Mouse (Mus musculus): ENCODE data around the gene Slc16a6. TPM values are rescaled to one million over a fixed set of nuclear protein-coding genes. Genes with fewer than 3 reads are reported as not detected.

The Slc16a6 gene
- total RNA-seq, 2 experiments from 2014 or later, result 7.3 to 7.7 TPM

- DNase-seq, result no peak
- intact Hi-C loops (cut with DNase I), result no loop called here
Measured at GRCm38 (mm10) chr11:109487991-109488684, 14.7 kb upstream of the Slc16a6 start.

- intact Hi-C loops (cut with DNase I), result no loop called here
- DNase-seq, result no peak
Measured at GRCm38 (mm10) chr11:109487111-109487510, 13.7 kb upstream of the Slc16a6 start.

GRCm38 (mm10) chr11:109485398-109486045 lies 12.1 kb upstream of the Slc16a6 start:
- DNase-seq, result no peak
- intact Hi-C loops (cut with DNase I), result no loop called here

GRCm38 (mm10) chr11:109480440-109480839 lies 7.0 kb upstream of the Slc16a6 start:
- intact Hi-C loops (cut with DNase I), result no loop called here
- DNase-seq, result no peak

- no peak for DNase-seq
- intact Hi-C loops (cut with DNase I), result no loop called here
Measured at GRCm38 (mm10) chr11:109479575-109480285, 6.3 kb upstream of the Slc16a6 start.

GRCm38 (mm10) chr11:109477606-109478380 lies 4.4 kb upstream of the Slc16a6 start:
- intact Hi-C loops (cut with DNase I), result no loop called here
- no peak for DNase-seq

GRCm38 (mm10) chr11:109476653-109477052 lies 3.3 kb upstream of the Slc16a6 start:
- intact Hi-C loops (cut with DNase I), result no loop called here
- DNase-seq, result no peak

- intact Hi-C loops (cut with DNase I), result no loop called here
- DNase-seq, result no peak
Measured at GRCm38 (mm10) chr11:109476241-109476640, 2.8 kb upstream of the Slc16a6 start.

- intact Hi-C loops (cut with DNase I), result no loop called here
- DNase-seq, result no peak
Measured at GRCm38 (mm10) chr11:109475717-109476116, 2.3 kb upstream of the Slc16a6 start.

GRCm38 (mm10) chr11:109474836-109475235 lies 1.4 kb upstream of the Slc16a6 start:
- DNase-seq, result no peak
- intact Hi-C loops (cut with DNase I), result loop anchor here (5.0 kb wide), 1 partner anchor 87 kb away; no protein-coding TSS in a partner anchor

- no peak for DNase-seq
- intact Hi-C loops (cut with DNase I), result loop anchor here (5.0 kb wide), 1 partner anchor 88 kb away; no protein-coding TSS in a partner anchor
Measured at GRCm38 (mm10) chr11:109474086-109474742, 816 bp upstream of the Slc16a6 start.

- no peak for DNase-seq
- intact Hi-C loops (cut with DNase I), result loop anchor here (5.0 kb wide), 1 partner anchor 90 kb away; no protein-coding TSS in a partner anchor
Measured at GRCm38 (mm10) chr11:109472821-109473170, 602 bp downstream of the Slc16a6 start.

GRCm38 (mm10) chr11:109472171-109472691 lies 1.2 kb downstream of the Slc16a6 start:
- intact Hi-C loops (cut with DNase I), result loop anchor here (5.0 kb wide), 1 partner anchor 90 kb away; no protein-coding TSS in a partner anchor

GRCm38 (mm10) chr11:109470921-109471861 lies 2.2 kb downstream of the Slc16a6 start:
- DNase-seq, result no peak
- intact Hi-C loops (cut with DNase I), result loop anchor here (5.0 kb wide), 1 partner anchor 91 kb away; no protein-coding TSS in a partner anchor

More at GRCm38 (mm10) chr11:109472171-109472691, 1.2 kb downstream of the Slc16a6 start:
- peak; percentile 27 to 52 for DNase-seq

- no peak for DNase-seq
- intact Hi-C loops (cut with DNase I), result loop anchor here (5.0 kb wide), 1 partner anchor 92 kb away; no protein-coding TSS in a partner anchor
Measured at GRCm38 (mm10) chr11:109470170-109470569, 3.2 kb downstream of the Slc16a6 start.

GRCm38 (mm10) chr11:109468133-109468532 lies 5.3 kb downstream of the Slc16a6 start:
- peak in 1 of 2 experiments; percentile 22 for DNase-seq
- intact Hi-C loops (cut with DNase I), result no loop called here

- intact Hi-C loops (cut with DNase I), result no loop called here
- peak in 1 of 2 experiments; percentile 44 for DNase-seq
Measured at GRCm38 (mm10) chr11:109466987-109467386, 6.4 kb downstream of the Slc16a6 start.

- DNase-seq, result no peak
- intact Hi-C loops (cut with DNase I), result no loop called here
Measured at GRCm38 (mm10) chr11:109465068-109465467, 8.3 kb downstream of the Slc16a6 start.

Measured in heart, postnatal 14 days (tissue).